Mouse (Mus musculus): Measurements from ENCODE around the gene Sestd1. TPM values are rescaled to one million over a fixed set of nuclear protein-coding genes. Genes with fewer than 3 reads are reported as not detected.

Gene Sestd1
- total and polyA plus RNA-seq, 3 experiments, result 0.02 to 0.22 TPM; not detected in 1

DNA sequence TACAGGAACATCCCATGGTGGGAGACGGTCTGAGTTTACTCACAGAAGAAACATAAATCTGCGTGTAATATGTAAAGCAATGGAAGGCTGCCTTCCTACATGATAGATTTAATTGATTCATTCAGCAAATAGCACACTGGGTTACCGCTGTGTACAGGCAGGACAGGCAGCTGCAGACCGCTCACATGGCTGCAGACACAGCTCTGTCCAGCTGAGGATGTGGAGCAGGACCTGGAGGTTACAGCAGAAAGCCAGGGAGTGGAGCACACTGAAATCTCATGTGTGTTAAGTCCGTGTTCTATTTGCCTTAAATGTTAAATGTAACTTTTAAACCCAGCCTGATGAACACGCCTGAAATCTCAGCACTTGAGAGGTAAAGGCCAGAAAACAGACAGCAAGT, 38.1 kb downstream of the Sestd1 start:
- no peaks in the 10 kb centered on the region for H3K27me3 ChIP-seq (ENCODE audit: insufficient read depth, low read length)
- H3K36me3 ChIP-seq (replicated peaks), result no peaks in the 10 kb centered on the region
- no peak overlapping the region for H3K4me3 ChIP-seq (ENCODE audit: low read depth, low read length)
- no peak for TF ChIP-seq GATA1 (IDR thresholded peaks at IDR 0.05; ENCODE audit: borderline replicate concordance, low read length)
- H3K4me1 ChIP-seq (ENCODE audit: insufficient read depth, low read depth, low read length), result no peaks in the 10 kb centered on the region
- H3K9me3 ChIP-seq (replicated peaks), result peaks cover 41% of the 10 kb centered on the region
- DNase-seq (ENCODE audit: low spot score), result no peak
- ATAC-seq (ENCODE audit: extremely low read depth, insufficient number of reproducible peaks, low FRiP score, poor library complexity, severe bottlenecking), result no peak

DNA sequence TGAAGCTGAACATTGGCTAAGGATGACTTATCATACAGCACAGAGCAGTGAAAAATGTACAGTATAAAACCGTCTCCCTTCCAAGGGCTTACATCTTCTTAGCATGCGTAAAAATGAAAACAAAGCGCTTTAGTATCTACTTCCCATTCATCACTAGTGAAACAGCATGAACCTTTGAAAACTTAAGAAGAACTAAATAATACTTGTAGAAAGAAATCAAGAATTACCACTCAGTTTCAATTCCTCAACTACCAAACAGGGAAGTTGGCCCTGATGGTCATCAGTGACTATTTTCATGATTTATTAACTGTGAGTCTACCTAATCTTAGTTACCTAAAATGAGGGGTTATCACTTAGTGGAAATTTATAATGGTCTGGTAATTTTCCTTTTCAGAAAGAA, 41.8 kb downstream of the Sestd1 start:
- Histone ChIP-seq H3K27me3 (ENCODE audit: insufficient read depth, low read length) (no peaks in the 10 kb centered on the region), H3K4me1 (ENCODE audit: insufficient read depth, low read depth, low read length) (no peaks in the 10 kb centered on the region), H3K4me3 (ENCODE audit: low read depth, low read length) (no peak overlapping the region), H3K36me3 (replicated peaks) (no peaks in the 10 kb centered on the region), H3K9me3 (replicated peaks) (peaks cover 36% of the 10 kb centered on the region)
- DNase-seq (ENCODE audit: low spot score) (no peak), ATAC-seq (ENCODE audit: extremely low read depth, insufficient number of reproducible peaks, low FRiP score, poor library complexity, severe bottlenecking) (no peak)
- TF ChIP-seq GATA1 (IDR thresholded peaks at IDR 0.05; ENCODE audit: borderline replicate concordance, low read length) (no peak), TAL1 (conservative IDR thresholded peaks at IDR 0.05; ENCODE audit: low read depth, low read length) (no peak), CTCF (IDR thresholded peaks at IDR 0.05; ENCODE audit: low read depth, low read length) (no peak), GATA2 (IDR thresholded peaks at IDR 0.05; ENCODE audit: borderline replicate concordance, low read depth, low read length) (no peak), POLR2AphosphoS5 (IDR thresholded peaks at IDR 0.05; ENCODE audit: insufficient replicate concordance, low read depth, low read length) (no peak)

DNA sequence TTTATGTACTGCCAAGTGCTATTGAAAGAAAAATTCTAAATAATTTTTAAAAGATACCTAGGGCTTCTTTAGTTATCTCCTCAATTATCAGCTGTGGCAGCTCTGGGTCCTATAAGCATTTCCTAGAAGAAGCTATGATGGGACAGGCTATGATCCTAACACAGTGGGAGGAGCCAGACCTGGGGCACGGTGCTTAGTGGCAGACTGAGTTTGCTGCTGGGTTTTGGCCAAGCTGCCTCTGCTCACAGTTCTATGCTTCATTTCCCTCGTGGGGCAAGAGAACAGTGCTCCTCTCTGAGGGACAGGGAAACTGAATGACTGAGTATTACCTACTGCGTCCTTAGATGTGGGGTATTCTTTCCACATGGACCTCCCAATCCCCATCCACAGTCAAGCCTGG, 42.3 kb downstream of the Sestd1 start:
- DNase-seq (ENCODE audit: low spot score) (no peak), ATAC-seq (ENCODE audit: extremely low read depth, insufficient number of reproducible peaks, low FRiP score, poor library complexity, severe bottlenecking) (no peak)
- no peaks in the 10 kb centered on the region for H3K4me1 ChIP-seq (ENCODE audit: insufficient read depth, low read depth, low read length)
- no peaks in the 10 kb centered on the region for H3K27me3 ChIP-seq (ENCODE audit: insufficient read depth, low read length)
- peaks cover 36% of the 10 kb centered on the region for H3K9me3 ChIP-seq (replicated peaks)
- no peak overlapping the region for H3K4me3 ChIP-seq (ENCODE audit: low read depth, low read length)
- no peak for TF ChIP-seq POLR2AphosphoS5 (IDR thresholded peaks at IDR 0.05; ENCODE audit: insufficient replicate concordance, low read depth, low read length)
- TF ChIP-seq GATA2 (IDR thresholded peaks at IDR 0.05; ENCODE audit: borderline replicate concordance, low read depth, low read length), result no peak
- no peak for TF ChIP-seq GATA1 (IDR thresholded peaks at IDR 0.05; ENCODE audit: borderline replicate concordance, low read length)
- H3K36me3 ChIP-seq (replicated peaks), result no peaks in the 10 kb centered on the region

DNA sequence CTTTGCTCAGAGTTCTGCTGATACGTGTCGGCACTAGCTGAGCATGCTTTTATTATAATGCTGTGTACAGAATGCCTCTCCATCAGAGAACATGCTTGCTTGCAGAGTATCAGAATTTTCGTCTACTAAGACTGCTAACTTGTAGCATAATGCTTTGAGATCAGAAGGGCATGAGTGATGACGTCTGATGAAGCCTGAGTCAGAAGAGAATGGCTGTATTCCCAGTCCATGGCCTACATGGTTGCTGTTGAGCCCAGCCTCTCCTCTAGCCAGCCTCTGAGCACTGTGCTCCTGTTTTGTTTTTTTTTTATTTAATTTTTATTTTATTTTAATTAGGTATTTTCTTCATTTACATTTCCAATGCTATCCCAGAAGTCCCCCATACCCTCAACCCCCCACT, 43.5 kb downstream of the Sestd1 start:
- H3K4me1 ChIP-seq (ENCODE audit: insufficient read depth, low read depth, low read length), result no peaks in the 10 kb centered on the region
- no peaks in the 10 kb centered on the region for H3K36me3 ChIP-seq (replicated peaks)
- DNase-seq (ENCODE audit: low spot score) (no peak), ATAC-seq (ENCODE audit: extremely low read depth, insufficient number of reproducible peaks, low FRiP score, poor library complexity, severe bottlenecking) (no peak)
- TF ChIP-seq POLR2AphosphoS5 (IDR thresholded peaks at IDR 0.05; ENCODE audit: insufficient replicate concordance, low read depth, low read length) (no peak), TAL1 (conservative IDR thresholded peaks at IDR 0.05; ENCODE audit: low read depth, low read length) (no peak), CTCF (IDR thresholded peaks at IDR 0.05; ENCODE audit: low read depth, low read length) (no peak), GATA1 (IDR thresholded peaks at IDR 0.05; ENCODE audit: borderline replicate concordance, low read length) (no peak), GATA2 (IDR thresholded peaks at IDR 0.05; ENCODE audit: borderline replicate concordance, low read depth, low read length) (no peak)
- H3K27me3 ChIP-seq (ENCODE audit: insufficient read depth, low read length), result no peaks in the 10 kb centered on the region
- H3K4me3 ChIP-seq (ENCODE audit: low read depth, low read length), result no peak overlapping the region
- H3K9me3 ChIP-seq (replicated peaks), result peaks cover 40% of the 10 kb centered on the region

DNA sequence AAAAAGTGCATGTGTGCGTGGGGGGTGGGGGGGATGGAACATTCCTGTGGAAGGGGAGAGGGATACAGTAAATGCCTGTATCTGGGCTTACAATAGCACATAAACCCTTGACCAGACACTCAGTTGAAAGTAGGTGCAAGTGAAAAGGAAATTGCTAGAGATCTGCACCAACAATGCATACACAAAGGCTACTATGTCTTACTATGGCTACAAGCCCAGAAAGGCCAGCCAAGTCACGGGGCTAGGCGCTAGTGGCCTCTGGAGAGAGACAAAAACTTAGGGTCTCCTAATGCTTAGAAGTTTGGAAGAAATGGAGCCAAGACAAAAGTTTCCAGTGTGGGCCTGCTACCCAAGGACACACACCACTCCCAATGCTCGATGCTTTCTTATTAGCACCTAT, 44.5 kb downstream of the Sestd1 start:
- TF ChIP-seq CTCF (IDR thresholded peaks at IDR 0.05; ENCODE audit: low read depth, low read length) (no peak), TAL1 (conservative IDR thresholded peaks at IDR 0.05; ENCODE audit: low read depth, low read length) (no peak), POLR2AphosphoS5 (IDR thresholded peaks at IDR 0.05; ENCODE audit: insufficient replicate concordance, low read depth, low read length) (no peak), GATA1 (IDR thresholded peaks at IDR 0.05; ENCODE audit: borderline replicate concordance, low read length) (no peak), GATA2 (IDR thresholded peaks at IDR 0.05; ENCODE audit: borderline replicate concordance, low read depth, low read length) (no peak)
- no peaks in the 10 kb centered on the region for H3K36me3 ChIP-seq (replicated peaks)
- H3K4me1 ChIP-seq (ENCODE audit: insufficient read depth, low read depth, low read length), result no peaks in the 10 kb centered on the region
- peaks cover 40% of the 10 kb centered on the region for H3K9me3 ChIP-seq (replicated peaks)
- DNase-seq (ENCODE audit: low spot score) (no peak), ATAC-seq (ENCODE audit: extremely low read depth, insufficient number of reproducible peaks, low FRiP score, poor library complexity, severe bottlenecking) (no peak)
- no peak overlapping the region for H3K4me3 ChIP-seq (ENCODE audit: low read depth, low read length)
- H3K27me3 ChIP-seq (ENCODE audit: insufficient read depth, low read length), result no peaks in the 10 kb centered on the region

DNA sequence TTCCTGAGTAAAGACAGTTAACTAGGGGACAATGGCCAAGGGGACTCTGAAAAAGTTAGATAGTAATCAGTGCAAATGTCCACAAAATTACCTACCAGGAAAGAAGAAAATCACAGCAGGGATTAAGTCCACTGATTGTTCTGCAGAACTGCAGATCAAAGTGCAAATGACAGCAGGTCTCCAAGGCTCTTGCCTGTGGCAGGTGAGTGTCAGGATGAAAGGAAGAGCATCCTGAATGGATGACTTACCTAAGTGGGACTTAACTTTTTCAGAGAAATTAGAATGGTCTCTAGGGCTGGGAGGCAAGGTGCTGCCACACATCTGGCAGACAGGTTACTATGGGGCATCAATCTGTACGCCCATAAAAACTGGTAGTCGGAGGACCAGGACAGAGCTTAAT, 47.8 kb downstream of the Sestd1 start:
- peaks cover 30% of the 10 kb centered on the region for H3K9me3 ChIP-seq (replicated peaks)
- ATAC-seq (ENCODE audit: extremely low read depth, insufficient number of reproducible peaks, low FRiP score, poor library complexity, severe bottlenecking) (no peak), DNase-seq (ENCODE audit: low spot score) (no peak)
- no peaks in the 10 kb centered on the region for H3K4me1 ChIP-seq (ENCODE audit: insufficient read depth, low read depth, low read length)
- no peak overlapping the region for H3K4me3 ChIP-seq (ENCODE audit: low read depth, low read length)
- no peaks in the 10 kb centered on the region for H3K27me3 ChIP-seq (ENCODE audit: insufficient read depth, low read length)
- TF ChIP-seq POLR2AphosphoS5 (IDR thresholded peaks at IDR 0.05; ENCODE audit: insufficient replicate concordance, low read depth, low read length), result no peak
- no peak for TF ChIP-seq CTCF (IDR thresholded peaks at IDR 0.05; ENCODE audit: low read depth, low read length)
- no peak for TF ChIP-seq TAL1 (conservative IDR thresholded peaks at IDR 0.05; ENCODE audit: low read depth, low read length)
- no peak for TF ChIP-seq GATA2 (IDR thresholded peaks at IDR 0.05; ENCODE audit: borderline replicate concordance, low read depth, low read length)
- no peak for TF ChIP-seq GATA1 (IDR thresholded peaks at IDR 0.05; ENCODE audit: borderline replicate concordance, low read length)
- H3K36me3 ChIP-seq (replicated peaks), result no peaks in the 10 kb centered on the region

DNA sequence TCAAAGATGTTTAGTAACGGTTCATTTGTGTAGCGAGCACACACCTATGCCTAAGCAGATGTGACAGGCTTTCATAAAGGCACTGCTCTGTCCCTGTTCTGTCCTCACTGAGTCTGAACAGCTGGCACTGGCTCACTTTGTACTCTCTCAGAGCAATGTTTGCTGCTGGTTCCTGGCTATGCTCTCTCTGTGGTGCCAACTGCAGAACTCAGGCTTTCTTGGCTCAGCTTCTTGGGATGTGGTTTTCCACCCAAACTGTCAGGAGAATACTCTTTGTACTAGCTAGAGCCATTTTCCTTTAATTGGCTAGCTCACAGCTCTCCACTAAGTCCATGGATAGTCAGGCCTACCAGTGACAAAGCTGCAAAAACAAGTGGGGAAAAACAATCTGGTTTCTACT, 59.4 kb downstream of the Sestd1 start:
- no peak overlapping the region for H3K4me3 ChIP-seq (ENCODE audit: low read depth, low read length)
- no peaks in the 10 kb centered on the region for H3K4me1 ChIP-seq (ENCODE audit: insufficient read depth, low read depth, low read length)
- no peaks in the 10 kb centered on the region for H3K36me3 ChIP-seq (replicated peaks)
- ATAC-seq (ENCODE audit: extremely low read depth, insufficient number of reproducible peaks, low FRiP score, poor library complexity, severe bottlenecking), result no peak
- DNase-seq (ENCODE audit: low spot score), result no peak
- no peaks in the 10 kb centered on the region for H3K27me3 ChIP-seq (ENCODE audit: insufficient read depth, low read length)
- TF ChIP-seq GATA2 (IDR thresholded peaks at IDR 0.05; ENCODE audit: borderline replicate concordance, low read depth, low read length), result no peak
- TF ChIP-seq CTCF (IDR thresholded peaks at IDR 0.05; ENCODE audit: low read depth, low read length), result no peak
- peaks cover 17% of the 10 kb centered on the region for H3K9me3 ChIP-seq (replicated peaks)
